Mouse (Mus musculus) lung, postnatal 4 days (tissue): Measurements from ENCODE around the gene 2310002L09Rik.
"Not testable (repeated sequence)": the region's sequence is repeated elsewhere in the genome, so short reads cannot be mapped to it uniquely, and the experiment has no call there.

ENCODE experiments used
- DNase-seq, 2 experiments: peaks; one replicate each; pipeline ENCODE4 v3.0.0; 2021

2310002L09Rik gene

GRCm38 (mm10) chr4:73950375-73950896, at the start of gene 2310002L09Rik:
Gene 2310002L09Rik (minus strand): TSS chr4:73950846.
- DNase-seq = no peak

DNA sequence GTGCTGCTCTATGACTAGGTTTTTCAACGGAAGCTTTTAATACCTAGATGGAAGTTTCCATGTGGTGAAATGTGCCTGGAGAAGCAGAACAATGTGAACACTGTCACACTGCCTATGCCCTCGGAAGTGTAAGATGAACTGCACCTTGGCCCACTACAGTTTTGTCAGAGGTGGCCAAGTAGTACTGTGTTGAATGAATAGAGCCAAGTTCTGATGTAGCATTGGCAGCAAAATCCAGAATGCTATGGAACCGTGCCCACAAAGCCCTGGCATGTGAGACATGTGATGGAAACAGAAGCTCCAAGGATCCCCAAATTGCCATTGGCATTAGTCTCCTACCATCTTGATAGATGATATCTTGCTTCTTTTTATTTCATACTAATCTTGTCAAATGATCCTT, 29.8 kb upstream of the 2310002L09Rik start:
- DNase-seq = no peak

DNA sequence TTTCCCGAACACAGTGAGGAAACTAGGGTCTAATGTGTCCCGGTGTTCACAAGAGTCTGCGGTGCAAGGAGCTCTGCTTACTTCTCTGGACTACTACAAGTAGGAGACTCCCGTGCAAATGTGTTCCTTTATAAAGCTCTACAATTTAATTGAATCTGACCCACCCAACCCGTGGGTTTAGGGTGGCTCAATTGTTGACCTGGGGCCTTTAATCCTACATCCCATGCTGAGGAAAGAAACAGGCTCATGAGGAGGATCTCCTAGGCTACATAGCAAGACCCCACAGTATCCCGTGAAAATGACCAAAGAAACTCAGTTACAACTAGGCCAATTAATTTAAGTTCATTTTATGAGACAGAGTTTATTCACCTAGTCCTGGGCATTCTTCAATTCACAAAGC, 30.0 kb downstream of the 2310002L09Rik start, which contains the start of gene Gm11756:
Gene Gm11756, minus strand, starts transcription at position 101 of the 400 bp plus-strand sequence.
- DNase-seq = not testable (repeated sequence)

GRCm38 (mm10) chr4:73905853-73906252, 44.8 kb downstream of the 2310002L09Rik start, which contains the start of gene Gm13871:
Gene Gm13871 (minus strand): TSS chr4:73905953.
- DNase-seq = not testable (repeated sequence)

GRCm38 (mm10) chr4:73891012-73891411, 59.6 kb downstream of the 2310002L09Rik start, which contains the start of gene Gm11757:
Gene Gm11757 (minus strand): TSS chr4:73891112.
- DNase-seq = not testable (repeated sequence)
